Mouse (Mus musculus): ENCODE results near the gene Dclre1b.

GRCm38 (mm10) chr3:103831146-103831545 is 21.9 kb upstream of the Dclre1b start:
- TF ChIP-seq CTCF (IDR thresholded peaks at IDR 0.05; ENCODE audit: control insufficient read depth, insufficient read depth, low read length) (no peak), POLR2A (IDR thresholded peaks at IDR 0.05; ENCODE audit: borderline replicate concordance, control insufficient read depth, low read depth, low read length) (no peak)

All from bone marrow, adult 2 months (tissue).